Mouse (Mus musculus) layer of hippocampus, postnatal 10 days (tissue): ENCODE data around the gene Gm10840. TPM values are rescaled to one million over a fixed set of nuclear protein-coding genes. Genes with fewer than 3 reads are reported as not detected.

ENCODE experiments used
- DNase-seq, 2 experiments: peaks; one replicate each; pipeline ENCODE4 v3.0.0; 2021; ENCODE audit warnings: low spot score in 2 of 2
- total RNA-seq, 2 experiments: library from RNA; stranded (reverse); gene quantifications; 2 replicates each; pipeline ENCODE4 v1.2.3; 2021

Gm10840 gene
- total RNA-seq, 2 experiments from 2014 or later = not detected

DNA sequence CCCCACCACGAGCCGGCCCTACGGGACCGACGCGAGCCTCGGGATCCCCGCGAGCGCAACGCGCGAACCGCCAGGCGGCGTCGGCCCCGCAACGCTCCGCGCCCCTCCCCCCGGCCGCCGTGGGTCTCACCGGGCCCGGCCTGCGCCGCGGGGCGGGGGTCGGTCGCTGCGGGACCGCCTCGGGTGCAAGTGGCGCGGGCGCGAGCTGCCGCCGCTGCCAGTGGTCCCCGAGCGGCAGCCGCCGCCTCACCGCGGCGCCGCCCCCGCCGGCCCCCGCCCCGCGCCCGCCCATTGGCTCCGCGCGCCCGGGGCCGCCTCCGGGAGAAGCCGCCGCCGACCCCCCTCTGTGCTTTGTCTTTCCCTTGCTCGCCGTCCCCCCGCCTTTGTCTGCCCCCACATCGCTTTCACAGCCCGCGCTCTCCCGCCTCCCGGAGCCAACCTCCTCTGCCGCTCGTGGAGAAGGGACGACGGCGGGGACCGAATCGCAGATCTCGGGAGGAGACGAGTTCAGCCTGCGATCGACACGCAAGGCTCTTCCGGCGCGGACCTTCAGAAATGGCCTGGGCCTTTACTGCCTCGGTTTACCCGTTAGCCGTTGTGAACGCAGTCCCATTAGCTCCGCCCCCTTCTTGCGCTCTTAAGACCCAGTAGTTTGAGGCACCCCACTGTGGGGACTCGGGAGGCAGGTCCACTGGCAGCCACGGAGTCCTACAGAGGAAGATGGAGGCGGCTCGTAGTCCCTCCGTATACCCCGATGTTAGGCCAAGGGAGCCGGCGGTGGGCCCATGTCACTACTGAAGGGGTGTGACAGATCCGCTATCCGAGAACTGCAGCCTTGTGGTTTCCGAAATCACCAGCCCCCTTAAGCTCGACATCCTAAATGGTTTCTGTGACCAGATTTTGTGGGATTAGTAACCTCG is 469 bp upstream of the Gm10840 start:
- peak; percentile 83 to 91 for DNase-seq

DNA sequence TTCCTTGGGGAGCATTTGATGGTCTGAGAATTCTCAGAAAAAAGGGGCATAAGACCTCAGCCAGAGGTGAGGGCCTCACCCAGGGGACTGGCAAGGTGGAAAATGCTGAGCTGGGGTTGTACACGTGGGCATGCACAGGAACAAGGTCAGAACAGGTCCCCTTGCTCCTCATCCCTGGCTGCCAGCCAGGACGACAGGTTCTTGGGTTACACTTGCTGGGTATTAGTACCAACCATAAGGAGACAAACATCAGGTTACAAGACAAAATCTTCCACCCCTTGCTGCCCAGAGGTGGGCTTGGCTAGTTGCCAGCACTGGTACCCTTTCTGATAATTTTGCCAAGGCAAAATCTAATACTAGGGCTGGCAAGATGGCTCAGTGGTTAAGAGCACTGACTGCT is 1.6 kb downstream of the Gm10840 start:
- no peak for DNase-seq

DNA sequence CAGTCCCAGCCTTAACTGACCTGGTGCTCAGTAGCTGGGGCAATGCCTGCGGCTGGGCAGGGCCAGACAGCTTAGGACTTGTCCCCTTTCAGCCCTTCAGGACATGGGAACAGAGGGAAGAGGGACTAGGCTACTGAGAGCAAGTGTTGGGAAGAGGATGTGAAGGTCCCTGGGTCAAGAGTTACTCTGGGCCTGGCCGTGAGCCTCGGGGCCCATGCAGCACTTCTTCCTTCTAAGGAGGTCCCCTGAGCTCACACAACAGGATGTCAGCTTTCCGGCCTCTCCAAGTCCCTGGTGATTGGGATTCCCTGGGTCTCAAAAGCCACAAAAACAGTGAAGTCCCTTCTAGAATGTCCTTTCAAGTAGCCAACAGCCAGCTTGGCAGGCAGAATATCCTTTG is 2.9 kb downstream of the Gm10840 start:
- DNase-seq = no peak

DNA sequence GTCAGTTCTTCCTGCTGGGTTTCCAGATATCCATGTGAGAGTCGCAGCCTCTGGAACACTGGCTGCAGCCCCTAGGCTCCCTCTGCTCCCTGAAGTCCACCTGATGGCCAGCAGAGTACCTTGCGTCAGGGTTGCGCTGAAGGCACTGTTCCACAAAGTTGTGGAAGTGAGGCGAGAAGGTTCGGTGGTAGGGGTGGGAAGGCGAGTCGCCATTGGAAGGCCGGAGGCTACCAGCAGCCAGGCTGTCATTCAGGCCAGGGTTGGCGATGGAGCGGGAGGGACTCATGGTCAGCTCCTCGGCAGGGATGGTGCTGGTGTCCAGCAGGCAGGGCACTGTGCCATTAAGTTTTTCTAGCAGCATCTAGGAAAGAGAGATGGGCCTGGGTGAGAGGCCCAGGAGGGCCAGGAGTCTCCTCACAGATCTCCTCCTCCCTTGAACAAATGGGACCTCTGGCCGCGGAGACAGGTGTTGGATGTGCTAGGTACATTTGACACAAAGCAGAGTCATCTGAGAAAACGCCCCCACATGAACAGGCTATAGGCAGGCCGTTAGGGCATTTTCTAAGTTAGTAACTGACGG is 4.0 kb downstream of the Gm10840 start:
- DNase-seq = no peak

DNA sequence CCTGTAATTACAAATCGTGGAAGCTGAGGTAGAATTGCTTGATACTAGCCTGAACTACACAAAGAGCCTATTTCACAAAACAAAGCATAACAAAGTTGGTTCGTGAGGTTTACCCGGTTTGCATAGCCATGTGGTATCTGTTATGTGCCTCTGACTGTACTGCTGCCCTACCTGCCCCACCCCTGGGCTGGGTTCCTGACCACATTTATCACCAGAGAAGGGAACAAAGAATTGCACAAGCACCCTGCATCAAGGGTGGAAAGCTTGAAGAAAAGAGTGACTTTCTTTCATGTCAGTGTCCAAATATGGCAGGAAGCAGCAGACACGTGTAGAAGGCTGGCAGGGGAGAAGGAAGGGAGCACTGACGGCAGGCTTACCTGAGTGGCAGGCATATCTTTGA is 6.8 kb downstream of the Gm10840 start:
- DNase-seq = no peak

DNA sequence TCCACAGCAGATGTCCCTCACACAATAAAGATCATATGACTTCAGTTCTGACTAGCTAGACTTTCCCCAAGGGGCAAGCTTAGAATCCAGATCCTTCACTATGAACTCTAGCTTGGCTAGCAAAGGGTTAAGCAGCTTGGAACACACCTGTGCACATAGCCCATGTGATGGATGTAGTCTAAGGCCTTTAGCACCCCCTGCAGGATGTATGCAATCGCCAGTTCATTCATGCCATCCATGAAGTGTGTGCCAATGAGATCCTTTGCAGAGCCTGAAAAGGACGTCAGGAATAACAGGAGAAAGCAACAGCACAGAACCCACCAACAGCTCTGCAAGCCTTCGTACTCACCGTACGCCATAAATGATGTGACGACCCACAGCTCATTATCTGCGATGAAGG is 10.2 kb downstream of the Gm10840 start:
- DNase-seq = no peak

DNA sequence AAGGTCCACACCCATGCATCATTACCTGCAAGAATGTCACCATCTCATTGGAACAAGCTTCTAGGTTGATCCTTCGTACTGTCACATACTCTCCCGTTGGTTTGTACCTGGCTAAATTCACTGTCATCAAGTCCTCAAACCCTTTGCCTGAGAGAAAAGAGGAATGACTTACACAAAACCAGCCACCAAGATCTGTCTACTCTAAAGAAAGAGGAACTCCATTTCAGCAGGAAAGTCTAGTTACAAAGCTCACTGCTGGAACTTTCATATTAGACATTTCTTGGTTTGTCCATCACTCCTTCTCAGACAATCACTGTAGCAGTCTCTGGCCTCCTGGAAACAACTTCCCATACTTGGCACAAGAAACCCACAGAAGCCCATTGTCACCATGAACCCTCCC is 12.6 kb downstream of the Gm10840 start:
- DNase-seq = no peak

DNA sequence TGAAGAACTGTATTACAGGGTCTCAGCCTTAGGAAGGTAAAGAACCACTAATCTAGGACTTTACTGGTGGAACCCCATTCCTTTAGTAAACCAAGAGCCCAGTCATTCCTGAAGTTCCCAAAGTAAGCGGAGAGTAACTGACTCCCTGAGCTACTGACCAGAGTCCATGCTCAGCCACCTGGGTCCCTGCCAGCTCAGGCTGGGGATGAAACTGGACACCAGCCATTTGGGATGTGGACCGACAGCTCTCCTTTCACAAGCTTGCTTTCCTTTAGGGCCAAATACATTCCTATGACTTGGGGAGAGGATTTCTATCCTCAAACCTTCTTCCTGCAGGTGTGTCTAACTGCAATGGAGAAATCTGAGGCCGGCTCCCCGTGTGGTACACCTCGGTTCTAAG is 13.7 kb downstream of the Gm10840 start:
- no peak for DNase-seq

DNA sequence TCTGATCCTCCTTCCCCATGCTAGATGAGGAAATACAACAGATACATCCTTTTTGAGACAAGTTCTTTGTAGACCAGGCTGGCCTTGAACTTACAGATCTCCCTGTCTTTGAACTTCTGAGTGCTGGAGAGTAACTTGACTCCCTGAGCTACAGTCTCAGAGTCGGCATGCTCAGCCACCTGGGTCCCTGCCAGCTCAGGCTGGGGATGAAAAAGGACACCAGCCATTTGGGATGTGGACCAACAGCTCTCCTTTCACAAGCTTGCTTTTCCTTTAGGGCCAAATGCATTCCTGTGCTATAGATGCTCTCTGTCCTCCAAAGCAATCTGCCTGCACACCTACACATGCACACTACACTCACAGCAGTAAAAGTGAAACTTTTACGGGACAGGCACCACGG is 14.4 kb downstream of the Gm10840 start:
- DNase-seq = no peak

DNA sequence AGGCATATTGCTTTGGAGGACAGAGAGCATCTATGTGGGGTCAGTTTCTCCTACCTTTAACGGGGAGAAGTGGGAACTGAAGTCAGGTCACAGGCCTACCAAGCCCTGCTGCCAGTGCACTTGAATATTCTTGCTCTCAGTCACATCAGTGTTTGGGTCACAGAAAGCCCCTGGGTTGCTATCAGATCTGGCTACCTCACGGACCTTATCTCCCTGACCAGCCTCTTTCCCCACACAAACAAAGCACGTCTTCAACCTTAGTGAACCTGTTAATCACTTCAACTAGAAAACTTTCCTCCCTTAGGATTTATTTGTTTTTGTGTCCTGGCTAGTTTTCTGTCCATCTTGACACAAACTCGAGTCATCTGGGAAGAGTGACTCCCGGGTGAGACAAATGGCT is 15.7 kb downstream of the Gm10840 start:
- no peak for DNase-seq

DNA sequence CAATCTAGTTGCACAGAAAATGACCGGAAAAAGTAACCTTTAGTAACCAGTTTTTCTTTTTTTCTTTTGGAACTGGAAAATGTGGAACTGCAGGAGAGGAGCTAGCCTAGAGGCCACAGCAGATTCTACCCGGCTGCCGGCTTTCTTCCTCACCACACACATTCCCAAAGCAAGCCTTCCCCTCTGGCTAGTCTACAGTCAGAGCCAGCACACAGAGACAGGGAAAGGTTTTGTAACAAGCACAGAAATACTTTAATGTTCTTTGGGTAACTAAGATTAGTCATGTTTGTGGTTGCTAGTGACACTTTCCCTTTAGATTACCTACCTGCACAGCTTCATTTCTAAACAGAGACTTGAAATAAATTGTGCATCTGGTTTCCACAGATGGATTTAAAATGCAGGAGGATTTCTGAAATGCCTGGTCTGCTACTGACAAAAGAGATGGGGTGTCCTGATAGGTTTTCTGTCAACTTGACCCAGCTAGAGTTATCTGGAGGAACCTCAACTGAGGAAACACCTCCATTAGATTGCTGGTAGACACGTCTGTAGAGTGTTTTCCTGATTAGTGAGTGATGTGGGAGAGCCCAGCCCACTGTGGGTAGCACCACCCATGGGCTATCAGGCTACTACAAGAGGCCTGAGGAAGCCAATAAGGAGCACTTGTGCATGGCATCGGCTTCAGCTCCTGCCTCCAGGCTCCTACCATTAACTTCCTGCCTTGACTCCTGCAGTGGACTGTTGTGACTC is 17.6 kb downstream of the Gm10840 start:
- no peak for DNase-seq

DNA sequence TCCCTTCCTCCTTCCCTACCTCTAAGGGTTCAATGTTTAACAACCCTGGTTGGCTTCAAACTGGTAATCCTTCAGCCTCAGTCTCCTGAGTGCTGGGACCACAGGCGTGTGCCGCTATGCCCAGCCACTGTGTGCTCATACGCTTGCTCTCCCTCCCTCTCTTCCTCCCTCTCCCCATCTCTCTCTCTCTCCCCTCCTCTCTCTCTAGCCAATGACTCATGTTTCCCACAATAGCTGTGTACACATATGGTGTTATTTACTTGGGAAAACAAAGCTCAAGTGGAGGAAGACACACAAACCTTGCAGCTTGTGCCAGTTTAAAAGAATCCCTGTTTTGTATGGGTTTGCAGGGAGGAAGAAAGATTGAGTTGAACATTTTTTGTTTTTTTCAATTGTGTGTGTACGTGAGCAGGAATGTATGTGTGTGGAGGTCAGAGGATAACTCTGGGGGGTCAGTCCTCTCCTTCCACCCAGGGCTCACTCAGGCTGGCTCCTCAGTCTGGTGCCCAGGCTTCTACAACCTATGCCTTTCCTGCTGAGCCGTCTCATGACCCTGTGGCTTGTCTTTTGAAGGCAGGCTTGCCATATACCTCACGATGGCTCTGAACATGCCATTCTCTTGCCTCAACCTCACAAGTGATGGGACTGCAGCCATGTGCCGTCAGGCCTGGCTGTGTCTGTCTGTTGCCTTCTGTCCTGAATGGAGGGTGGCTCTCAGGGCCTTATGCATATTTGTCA is 19.2 kb downstream of the Gm10840 start:
- no peak for DNase-seq

DNA sequence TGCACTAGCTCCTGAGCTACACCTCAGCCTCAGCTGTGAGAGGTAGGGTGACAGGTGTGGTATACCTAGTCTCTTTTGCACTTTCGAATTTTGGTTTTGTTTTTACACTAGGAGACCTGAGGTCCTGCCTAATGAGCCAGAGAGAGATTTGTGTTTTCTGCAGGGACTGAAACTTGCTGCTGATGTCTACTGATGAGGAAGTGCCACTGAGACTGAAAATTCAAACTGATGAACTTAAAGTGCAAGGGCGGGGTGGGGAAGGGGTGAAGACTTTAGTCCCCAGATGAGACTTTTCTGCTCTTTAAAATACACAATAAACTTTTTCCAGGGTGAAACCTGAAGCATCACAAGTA is 19.8 kb downstream of the Gm10840 start:
- DNase-seq = no peak

DNA sequence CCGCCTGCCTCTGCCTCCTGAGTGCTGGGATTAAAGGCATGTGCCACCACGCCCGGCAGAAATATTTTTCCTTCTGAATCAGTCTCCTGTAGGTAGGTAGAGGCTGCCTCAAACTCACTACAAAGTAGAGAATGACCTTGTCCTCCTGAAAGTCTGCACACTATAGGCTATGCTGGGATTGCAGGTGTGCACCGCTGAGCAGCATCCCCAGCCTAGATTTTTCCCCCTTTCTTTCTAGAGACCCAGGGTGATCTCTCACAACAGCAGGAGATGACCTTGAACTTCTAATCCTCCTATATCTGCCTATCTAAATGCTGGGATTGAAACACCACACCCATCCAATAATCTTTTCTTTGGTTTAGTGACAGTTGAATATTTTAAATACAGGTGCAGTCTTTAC is 26.7 kb downstream of the Gm10840 start:
- no peak for DNase-seq

DNA sequence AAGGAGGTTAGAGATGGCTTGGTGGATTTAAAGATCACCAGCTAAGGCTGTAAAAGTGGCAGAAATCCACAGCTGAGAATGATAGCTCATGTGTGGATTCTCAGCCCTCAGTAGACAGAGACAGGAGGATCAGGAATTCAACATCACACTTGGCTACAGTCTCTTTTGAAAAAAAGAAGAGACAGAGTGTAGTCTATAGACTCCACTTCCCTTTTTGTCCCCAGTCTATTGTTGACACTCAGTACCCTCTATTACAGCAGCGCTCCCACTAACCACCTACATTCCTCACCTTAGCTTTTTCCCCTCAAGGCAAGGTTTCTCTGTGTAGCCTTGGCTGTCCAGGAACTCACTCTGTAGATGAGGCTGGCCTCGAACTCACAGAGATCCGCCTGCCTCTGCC is 31.1 kb downstream of the Gm10840 start:
- no peak for DNase-seq

DNA sequence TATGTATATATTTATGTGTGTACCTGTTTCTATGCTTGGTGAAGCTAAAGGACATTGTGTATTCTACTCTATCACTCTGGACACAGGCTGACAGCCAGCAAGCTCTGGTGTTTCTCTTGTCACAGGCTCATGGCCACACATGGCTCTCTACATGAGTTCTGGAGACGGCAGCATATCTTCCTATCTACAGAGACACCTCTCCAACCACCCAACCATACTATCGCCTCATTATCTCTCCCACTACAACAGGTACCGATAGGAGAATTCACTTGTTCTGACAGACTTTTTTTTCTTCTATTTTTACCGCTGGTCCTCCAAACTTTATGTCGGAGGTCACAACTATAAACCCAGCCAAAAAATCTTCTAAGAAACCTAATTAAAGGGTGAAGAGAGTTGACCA is 31.6 kb downstream of the Gm10840 start:
- no peak for DNase-seq

DNA sequence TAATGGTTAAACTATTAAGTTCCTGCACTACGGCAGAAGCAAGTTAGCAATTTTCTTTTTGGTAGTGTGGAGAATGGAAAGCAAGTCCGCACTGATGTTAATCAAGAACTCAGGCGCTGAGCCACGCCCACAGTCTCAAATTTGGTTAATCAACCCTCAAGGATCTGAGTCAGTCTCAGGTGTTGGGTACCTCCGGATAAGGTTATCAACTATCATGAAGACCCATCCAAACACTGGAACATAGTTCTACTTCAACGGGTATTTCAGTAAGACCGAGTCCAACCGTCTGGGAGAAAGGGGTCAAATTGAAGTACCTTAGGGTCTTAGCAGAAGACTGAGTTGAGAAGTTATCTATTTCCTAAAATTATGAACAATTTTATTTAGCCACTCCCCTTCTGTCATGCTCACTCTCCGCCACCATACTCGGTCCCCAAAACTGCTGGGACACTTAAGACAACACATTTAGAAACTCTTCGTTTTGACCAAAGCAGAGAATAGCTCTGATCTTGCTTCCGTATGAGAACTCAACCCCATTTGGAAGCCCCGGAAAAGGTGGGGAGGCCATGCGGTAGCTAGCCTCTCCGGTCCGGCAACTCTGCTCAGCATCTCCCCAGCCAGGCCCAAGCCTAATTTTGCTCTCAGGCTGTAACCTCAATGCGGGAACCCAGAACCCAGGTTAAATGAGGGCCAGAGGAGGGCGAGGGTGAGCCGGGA is 32.2 kb downstream of the Gm10840 start:
- no peak for DNase-seq

DNA sequence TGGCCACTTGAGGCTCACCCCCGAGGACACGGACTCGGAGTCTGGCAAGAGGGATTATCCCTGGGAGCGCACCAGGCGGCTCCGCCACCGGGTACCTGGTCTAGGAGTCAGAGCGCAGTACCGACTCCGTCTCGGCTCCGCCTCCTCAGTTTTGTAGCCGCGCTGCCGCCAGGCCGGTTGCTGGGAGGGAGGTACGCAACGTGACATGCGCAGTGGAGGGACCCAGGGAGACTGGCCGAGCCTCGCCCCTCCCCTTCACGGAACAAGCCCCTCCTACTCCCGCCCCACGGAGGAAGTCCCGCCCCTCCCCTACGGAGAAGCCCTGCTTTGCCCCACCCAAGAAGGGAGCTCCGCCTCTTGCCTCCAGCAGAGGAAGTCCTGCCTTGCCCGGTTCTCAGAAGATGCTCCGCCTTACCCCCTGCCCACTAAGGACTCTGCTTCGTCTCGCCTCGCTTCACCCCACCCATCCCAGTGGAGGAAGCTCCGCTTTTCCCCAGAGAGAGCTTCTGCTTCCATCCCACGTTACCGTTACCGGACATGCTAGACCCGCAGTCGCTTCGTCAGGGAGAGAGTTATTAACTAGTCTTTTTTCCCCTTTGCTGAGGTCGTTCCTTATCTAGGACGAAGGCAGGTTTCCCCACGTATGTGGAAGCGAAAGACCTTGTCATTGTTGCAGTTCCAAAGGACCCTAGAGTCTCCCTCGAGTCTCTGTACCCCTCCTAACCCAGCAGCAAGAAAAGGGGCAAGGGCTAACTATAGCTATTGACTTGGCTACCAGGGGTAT is 32.9 kb downstream of the Gm10840 start:
- peak; percentile 95 to 97 for DNase-seq

DNA sequence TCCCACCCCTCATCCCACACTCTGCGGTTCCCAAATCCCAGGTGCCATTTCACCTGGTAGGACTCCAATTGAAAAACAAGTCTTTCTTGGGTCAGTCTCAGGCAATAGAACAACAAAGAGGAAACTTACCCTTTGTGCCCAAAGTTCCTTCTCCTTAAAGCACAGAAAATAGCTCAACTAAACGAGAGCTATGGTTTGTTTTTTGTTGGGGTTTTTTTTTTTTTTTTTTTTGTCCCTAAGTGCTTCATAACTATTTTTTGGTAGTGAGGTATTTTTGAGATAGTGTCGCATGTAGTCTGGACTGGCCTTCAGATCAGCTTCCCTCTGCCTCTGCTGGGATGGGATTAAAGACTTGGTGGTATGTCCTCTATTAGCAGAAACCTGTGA is 33.5 kb downstream of the Gm10840 start:
- DNase-seq = no peak

DNA sequence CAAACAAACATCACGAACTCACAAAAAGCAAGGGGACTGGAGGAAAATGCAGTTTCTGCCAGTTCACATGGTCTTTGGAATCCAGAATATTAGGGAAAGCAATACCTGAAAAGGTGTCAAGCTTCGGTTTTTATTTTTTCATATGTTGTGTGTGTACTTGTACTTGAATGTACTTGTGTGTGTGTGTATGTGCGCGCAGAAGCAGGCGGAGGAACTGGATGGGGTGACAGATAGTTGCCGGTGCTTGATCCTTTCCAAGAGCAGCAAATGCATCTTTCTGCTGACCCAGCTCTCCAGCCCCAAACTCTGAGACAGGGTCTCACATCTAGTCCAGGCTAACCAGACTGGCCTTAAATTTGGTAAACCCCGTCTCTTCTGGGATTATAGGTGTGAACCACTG is 34.2 kb downstream of the Gm10840 start:
- no peak for DNase-seq
